Mouse (Mus musculus) cerebellum, adult 2 months (tissue): ENCODE results near the gene Aqp7. TPM values are rescaled to one million over a fixed set of nuclear protein-coding genes. Genes with fewer than 3 reads are reported as not detected.

Experiments
- DNase-seq, 2 experiments: peaks; one replicate each; pipeline ENCODE4 v3.0.0; 2021
- H3K27ac ChIP-seq: fragments of 200-500 bp; 2 replicates; pipeline ENCODE4 v1.5.1; 2012; ENCODE audit warnings: low read length, control low read depth, inconsistent platforms; ENCODE audit not compliant: insufficient read depth
- H3K27me3 ChIP-seq: fragments of 200-500 bp; 2 replicates; pipeline ENCODE4 v1.6.1; 2012; ENCODE audit warnings: inconsistent platforms, mild to moderate bottlenecking, low read length, moderate library complexity; ENCODE audit not compliant: control insufficient read depth, insufficient read depth
- H3K4me1 ChIP-seq: fragments of 200-500 bp; 2 replicates; pipeline ENCODE4 v1.6.1; 2011; ENCODE audit warnings: low read length; ENCODE audit not compliant: control insufficient read depth, insufficient read depth
- H3K4me3 ChIP-seq: fragments of 200-500 bp; replicated peaks from 2 replicates; pipeline ENCODE3; 2011; ENCODE audit warnings: mild to moderate bottlenecking, low read depth, low read length, control low read depth; ENCODE audit not compliant: insufficient read depth
- CTCF ChIP-seq: fragments of 200-500 bp; IDR thresholded peaks from 2 replicates; pipeline ENCODE4 v1.5.1; 2011; ENCODE audit warnings: low read depth, mild to moderate bottlenecking, control low read depth, low read length, moderate library complexity, borderline replicate concordance; ENCODE audit not compliant: insufficient read depth
- POLR2A ChIP-seq: fragments of 200-500 bp; IDR thresholded peaks from 2 replicates; pipeline ENCODE4 v1.6.1; 2011; ENCODE audit warnings: low read length, control low read depth, borderline replicate concordance; ENCODE audit not compliant: insufficient read depth
- WGBS: fragments of 180-500 bp; shearing (Covaris S2); methylation state at CpG from one replicate; pipeline ENCODE4 v1.1.7; 2018; 5-methylcytosine and 5-hydroxymethylcytosine counted together
- polyA plus RNA-seq: library from polyadenylated mRNA; depleted of rRNA; stranded (reverse); fragments of >200 nt; gene quantifications from 2 replicates; pipeline ENCODE4 v1.2.3, GENCODE M21; 2012

Aqp7 gene
- polyA plus RNA-seq, 1 experiment = not detected

GRCm38 (mm10) chr4:41073008-41073817, 25.3 kb upstream of the Aqp7 start:
- no peak for DNase-seq
- H3K27me3 ChIP-seq = no peaks in the 10 kb centered on the region
- H3K4me3 ChIP-seq = no peak overlapping the region
- 90% methylated on average over 12 of the region's 12 CpGs for WGBS
- H3K4me1 ChIP-seq = no peaks in the 10 kb centered on the region
- no peak overlapping the region for H3K27ac ChIP-seq
- TF ChIP-seq CTCF (no peak), POLR2A (no peak)

DNA sequence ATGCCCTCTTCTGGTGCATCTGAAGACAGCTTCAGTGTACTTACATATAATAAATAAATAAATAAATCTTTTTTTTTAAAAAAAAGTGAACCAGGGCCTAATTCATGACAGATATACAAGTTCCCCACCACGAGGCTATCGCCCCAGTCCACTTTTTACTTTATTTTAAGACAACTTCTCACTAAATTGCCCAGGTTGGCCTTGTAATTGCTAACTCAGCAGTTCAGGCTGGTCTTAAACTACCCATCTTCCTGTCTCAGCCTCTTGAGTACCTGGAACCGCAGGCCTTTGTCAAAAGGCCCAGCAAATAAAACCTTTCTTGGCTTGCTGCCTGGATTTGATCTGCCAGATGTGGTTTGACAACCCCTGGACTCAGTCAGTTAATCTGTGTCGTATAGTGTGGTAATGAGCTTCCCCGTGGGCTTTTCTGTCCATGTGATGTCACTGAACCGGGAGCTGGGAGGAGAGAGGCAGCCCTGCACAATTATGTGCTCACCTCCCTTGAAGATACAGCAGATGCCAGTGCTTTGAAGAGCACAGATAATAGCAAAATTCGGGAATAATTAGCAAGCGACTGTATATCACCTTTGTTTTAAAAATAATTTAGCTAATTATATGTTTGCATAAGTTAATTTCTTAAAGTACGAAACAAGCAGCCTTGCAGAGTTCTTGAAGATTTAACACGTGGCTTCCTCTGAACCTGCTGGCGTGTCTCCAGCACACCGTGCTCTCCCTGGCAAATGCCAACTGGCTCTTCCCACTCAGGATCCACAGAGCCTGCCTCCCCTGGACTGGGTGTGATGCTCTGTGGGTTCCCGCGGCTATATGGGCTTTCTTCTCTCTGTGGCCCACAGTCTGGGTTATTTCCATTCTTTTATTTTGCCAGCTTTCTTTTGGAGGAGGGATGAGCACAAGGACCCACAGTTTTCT, 23.8 kb upstream of the Aqp7 start:
- no peak for TF ChIP-seq CTCF
- Histone ChIP-seq H3K4me1 (no peaks in the 10 kb centered on the region), H3K27ac (no peak overlapping the region), H3K27me3 (no peaks in the 10 kb centered on the region), H3K4me3 (no peak overlapping the region)
- 40% methylated on average over 14 of the region's 14 CpGs for WGBS
- DNase-seq = peak; percentile 55 to 58

DNA sequence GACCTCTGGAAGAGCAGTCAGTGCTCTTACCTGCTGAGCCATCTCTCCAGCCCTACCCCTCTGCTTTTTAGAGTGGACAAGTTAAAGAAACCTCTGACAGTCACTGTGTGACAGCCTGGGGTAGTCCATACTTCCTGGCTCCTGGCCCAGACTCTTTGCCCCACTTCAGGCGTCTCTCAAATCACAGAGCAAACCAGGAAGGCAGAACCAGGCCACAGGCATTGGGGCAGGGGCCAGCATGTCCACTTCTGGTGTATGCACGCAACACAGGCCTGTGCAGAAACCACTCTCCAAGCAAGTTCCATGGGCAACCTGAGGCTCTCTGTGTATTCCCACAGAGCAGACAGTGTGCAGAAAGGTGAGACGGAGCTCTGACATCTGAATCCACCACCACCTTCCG, 17.3 kb upstream of the Aqp7 start:
- no peak overlapping the region for H3K27ac ChIP-seq
- H3K4me3 ChIP-seq = no peak overlapping the region
- no peak for DNase-seq
- 86% methylated on average over 4 of the region's 4 CpGs for WGBS
- H3K4me1 ChIP-seq = no peaks in the 10 kb centered on the region
- H3K27me3 ChIP-seq = no peaks in the 10 kb centered on the region
- no peak for TF ChIP-seq POLR2A
- TF ChIP-seq CTCF = no peak

GRCm38 (mm10) chr4:41063894-41064673, 16.1 kb upstream of the Aqp7 start:
- H3K27ac ChIP-seq = no peak overlapping the region

DNA sequence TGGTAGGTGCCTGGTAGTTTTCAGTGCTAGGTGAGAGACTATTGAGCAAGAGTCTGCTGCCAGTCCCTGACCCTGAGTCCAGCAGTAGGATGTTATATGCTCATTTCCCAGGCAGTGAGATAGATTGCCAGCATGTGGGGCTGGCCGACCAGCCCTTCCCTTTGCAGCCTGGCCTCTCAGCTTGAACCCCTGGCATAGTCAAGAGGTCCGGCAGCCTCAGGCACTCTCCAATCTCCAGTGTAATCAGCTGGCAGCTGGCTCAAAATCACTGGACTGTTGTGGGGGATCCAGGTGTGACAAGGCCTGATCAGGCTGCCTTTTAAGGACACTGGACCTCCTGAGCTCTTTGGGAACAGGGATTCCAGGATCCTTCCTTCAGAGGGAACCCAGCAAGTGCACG, 15.4 kb upstream of the Aqp7 start:
- H3K27me3 ChIP-seq = no peaks in the 10 kb centered on the region
- no peak for DNase-seq
- H3K4me1 ChIP-seq = no peaks in the 10 kb centered on the region
- TF ChIP-seq CTCF (no peak), POLR2A (no peak)
- 49% methylated on average over 3 of the region's 3 CpGs for WGBS
- no peak overlapping the region for H3K27ac ChIP-seq
- no peak overlapping the region for H3K4me3 ChIP-seq

More at GRCm38 (mm10) chr4:41063894-41064673, 16.1 kb upstream of the Aqp7 start:
- H3K4me3 ChIP-seq = no peak overlapping the region
- no peak for TF ChIP-seq POLR2A
- peak; percentile 43; the same call in 1 of the 2 replicates for TF ChIP-seq CTCF
- 29% methylated on average over 16 of the region's 16 CpGs for WGBS
- H3K27me3 ChIP-seq = no peaks in the 10 kb centered on the region
- H3K4me1 ChIP-seq = no peaks in the 10 kb centered on the region
- DNase-seq = no peak

- TF ChIP-seq POLR2A (no peak), CTCF (no peak)
- 10% methylated on average over 9 of the region's 9 CpGs for WGBS
- no peaks in the 10 kb centered on the region for H3K27me3 ChIP-seq
Observed at GRCm38 (mm10) chr4:41057361-41057760, 9.4 kb upstream of the Aqp7 start.

GRCm38 (mm10) chr4:41056742-41057332, 8.9 kb upstream of the Aqp7 start:
- TF ChIP-seq POLR2A (no peak), CTCF (no peak)
- H3K27ac ChIP-seq = no peak overlapping the region
- DNase-seq = peak in 1 of 2 experiments; percentile 18
- H3K4me3 ChIP-seq = no peak overlapping the region
- H3K27me3 ChIP-seq = no peaks in the 10 kb centered on the region
- 71% methylated on average over 7 of the region's 7 CpGs for WGBS
- H3K4me1 ChIP-seq = peaks cover 9% of the 10 kb centered on the region

More at GRCm38 (mm10) chr4:41057361-41057760, 9.4 kb upstream of the Aqp7 start:
- peak; percentile 45 to 63 for DNase-seq
- Histone ChIP-seq H3K4me1 (peaks cover 9% of the 10 kb centered on the region), H3K4me3 (no peak overlapping the region), H3K27ac (no peak overlapping the region)
